Mouse (Mus musculus) liver, adult 2 months (tissue): ENCODE data around the gene Slc38a9.

ENCODE experiments used
- CTCF ChIP-seq: fragments of 200-500 bp; IDR thresholded peaks from 2 replicates; pipeline ENCODE4 v1.5.1; 2011; ENCODE audit warnings: low read depth, low read length, control low read depth
- POLR2A ChIP-seq: fragments of 200-500 bp; IDR thresholded peaks from 2 replicates; pipeline ENCODE4 v1.6.1; 2011; ENCODE audit warnings: low read length, control low read depth; ENCODE audit not compliant: insufficient read depth; ENCODE audit errors: extremely low read depth

DNA sequence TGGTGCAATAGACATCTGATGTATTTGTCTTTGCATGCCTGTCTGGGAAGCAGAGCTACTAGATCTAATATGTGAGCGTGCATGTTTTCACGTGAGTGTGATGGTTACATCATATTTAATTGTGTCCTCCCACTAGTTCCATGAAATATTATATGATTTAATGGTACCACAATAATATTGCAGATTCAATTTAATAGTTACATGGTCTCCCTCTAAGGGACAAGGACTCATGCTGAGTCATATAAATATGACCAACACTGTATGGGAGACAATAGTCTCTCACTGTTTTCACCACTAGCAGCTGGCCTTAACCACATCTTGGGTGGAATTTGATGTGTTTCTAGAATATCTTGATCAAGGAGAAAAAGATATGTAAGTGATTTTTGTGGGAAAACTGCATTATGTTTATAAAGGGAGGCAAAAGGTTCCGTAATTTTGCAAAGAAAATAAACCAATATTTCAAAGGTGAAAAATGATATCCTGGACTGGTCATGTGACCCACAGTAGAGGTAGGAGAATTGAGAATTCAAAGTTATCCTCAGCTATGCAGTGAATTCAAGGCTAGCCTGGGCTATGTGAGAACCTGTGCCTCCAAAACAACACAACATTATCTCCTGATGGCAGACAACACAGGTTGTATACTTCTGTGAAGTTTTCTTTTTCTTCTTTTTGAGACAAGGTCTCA, 113.6 kb downstream of the Slc38a9 start:
- TF ChIP-seq POLR2A (no peak), CTCF (no peak)
